Mouse (Mus musculus) gastrocnemius, adult 8-10 months (tissue): ENCODE data around the gene Spats2l. TPM values are rescaled to one million over a fixed set of nuclear protein-coding genes. Genes with fewer than 3 reads are reported as not detected.

Experiments used
- DNase-seq, 2 experiments: peaks; one replicate each; pipeline ENCODE4 v3.0.0; 2022; ENCODE audit warnings: low spot score in 2 of 2
- total RNA-seq, 4 experiments: library from RNA; stranded (reverse); gene quantifications; 2 replicates each; pipeline ENCODE4 v1.2.4; 2022

Spats2l gene
- total RNA-seq, 4 experiments from 2014 or later, result 1.6 to 2.3 (median 2.1) TPM

DNA sequence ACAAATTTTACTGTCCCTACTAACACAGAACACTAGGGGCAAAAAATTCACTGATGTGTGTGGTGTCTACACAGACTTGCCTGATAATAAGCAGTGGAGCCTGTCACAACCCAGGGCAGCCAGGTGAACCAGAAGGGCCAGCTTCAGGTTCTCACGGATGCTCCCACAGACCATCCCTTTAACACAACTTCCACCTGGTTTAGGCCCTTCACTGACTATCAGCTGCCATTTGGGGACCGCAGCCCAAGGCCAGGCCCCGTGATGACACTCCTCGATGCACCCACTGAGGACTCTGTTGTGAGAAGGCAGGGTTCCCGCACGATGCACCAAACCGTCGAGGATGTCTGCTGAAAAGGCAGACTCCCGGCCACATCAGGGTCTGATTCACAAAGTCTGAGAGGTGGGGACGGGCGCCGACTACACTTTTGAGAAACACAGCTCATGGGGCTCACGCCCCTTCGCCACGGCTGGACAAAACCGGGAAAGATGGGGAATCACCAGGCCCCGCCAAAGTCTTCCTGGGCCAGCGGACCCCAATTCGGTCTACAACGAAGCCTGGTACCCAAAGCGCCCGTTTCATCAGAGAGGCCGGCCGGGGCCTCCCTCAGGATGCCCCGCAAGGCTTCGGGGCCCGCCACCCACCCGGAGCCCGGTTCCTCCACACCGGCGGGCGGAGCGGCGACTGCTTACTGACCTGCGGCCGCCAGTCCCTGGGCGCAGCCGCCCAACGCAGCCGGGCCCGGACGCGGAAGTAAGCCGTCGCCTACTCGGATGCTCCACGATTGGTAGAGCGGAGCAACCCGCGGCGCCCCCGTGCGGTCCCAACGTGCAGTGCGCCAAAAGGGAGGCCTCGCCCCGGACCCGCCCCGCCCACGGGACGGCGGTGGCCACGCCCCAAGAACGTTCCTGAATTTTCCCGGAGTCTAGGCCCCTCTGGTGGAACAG is 195.6 kb downstream of the Spats2l start:
- DNase-seq, result peak; percentile 93

DNA sequence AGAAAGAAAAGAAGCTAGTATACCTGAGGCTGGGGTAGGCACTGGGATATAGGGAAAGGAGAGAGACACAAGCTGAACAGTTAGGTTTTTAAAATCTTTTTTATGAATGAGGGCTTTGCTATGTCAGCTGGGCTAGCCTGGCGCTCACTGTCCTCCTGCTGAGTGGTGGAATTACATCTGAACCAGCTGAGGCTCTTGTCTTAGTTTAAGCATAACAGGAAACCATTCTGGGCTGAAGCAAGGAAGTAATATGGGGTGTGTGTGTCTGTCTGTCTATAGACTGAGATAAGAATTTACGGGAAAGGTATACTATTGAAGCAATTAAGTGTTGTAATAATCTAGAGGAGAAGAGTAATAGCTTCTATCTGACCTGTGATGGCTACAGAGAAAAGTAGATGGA is 197.6 kb downstream of the Spats2l start:
- no peak for DNase-seq

DNA sequence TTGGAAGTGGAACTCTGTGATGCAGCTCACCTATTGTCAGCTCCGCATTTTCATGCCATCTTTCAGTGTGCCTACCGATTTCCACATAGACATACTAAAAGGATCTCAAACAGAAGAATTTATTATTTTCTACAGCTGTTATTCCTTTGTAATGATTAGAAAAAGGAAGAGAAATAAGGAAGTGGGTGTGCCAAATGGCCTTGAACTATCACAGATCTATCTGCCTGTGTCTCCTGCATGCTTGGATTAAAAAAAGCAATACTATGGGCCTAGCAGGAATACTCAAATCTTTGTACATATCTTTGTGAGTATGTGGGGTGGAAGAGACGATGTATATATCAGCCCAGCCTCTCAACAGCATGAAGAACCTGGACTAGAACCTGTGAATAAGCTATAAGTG is 202.9 kb downstream of the Spats2l start:
- no peak for DNase-seq

DNA sequence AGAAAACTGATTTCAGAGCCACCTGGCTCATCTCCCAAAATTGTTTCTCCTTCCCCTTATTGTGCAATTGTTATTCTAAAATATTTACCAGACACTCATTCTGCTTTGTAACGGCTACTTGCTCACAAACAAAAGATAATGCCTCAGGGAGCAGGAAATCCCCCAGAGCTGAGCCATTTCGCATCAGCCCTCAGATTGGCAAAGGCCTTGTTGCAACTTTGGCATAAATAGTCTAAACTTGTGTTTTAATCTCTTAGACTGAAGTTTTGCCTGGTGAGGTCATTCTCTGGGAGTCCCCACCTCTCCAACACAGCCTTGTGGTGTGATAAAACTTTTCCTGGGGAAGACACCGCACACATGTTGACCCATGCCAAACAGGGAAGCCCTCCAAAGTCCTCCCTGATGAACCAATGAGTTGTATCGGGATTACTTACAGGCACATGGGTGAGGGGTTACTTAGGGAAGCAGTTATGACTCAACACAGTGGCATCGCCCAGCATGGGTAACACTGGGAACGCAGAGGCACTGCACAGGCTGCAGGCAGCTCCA is 215.2 kb downstream of the Spats2l start:
- DNase-seq, result peak in 1 of 2 experiments; percentile 14

DNA sequence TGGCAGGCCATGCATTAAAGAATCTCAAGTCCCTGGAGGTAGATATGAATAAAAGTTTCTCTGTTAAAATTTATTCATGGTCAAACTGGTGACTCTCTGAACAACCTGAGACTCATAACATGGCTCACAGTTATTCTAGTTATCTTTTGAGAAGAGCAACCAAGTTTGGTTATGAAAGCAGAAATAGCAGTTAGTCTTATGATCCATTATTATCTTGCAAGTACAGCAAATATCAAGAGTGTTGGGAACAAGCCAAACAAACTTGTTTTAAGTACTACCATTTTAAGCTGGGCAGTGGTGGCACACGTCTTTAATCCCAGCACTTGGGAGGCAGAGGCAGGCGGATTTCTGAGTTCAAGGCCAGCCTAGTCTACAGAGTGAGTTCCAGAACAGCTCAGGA is 217.3 kb downstream of the Spats2l start:
- no peak for DNase-seq

DNA sequence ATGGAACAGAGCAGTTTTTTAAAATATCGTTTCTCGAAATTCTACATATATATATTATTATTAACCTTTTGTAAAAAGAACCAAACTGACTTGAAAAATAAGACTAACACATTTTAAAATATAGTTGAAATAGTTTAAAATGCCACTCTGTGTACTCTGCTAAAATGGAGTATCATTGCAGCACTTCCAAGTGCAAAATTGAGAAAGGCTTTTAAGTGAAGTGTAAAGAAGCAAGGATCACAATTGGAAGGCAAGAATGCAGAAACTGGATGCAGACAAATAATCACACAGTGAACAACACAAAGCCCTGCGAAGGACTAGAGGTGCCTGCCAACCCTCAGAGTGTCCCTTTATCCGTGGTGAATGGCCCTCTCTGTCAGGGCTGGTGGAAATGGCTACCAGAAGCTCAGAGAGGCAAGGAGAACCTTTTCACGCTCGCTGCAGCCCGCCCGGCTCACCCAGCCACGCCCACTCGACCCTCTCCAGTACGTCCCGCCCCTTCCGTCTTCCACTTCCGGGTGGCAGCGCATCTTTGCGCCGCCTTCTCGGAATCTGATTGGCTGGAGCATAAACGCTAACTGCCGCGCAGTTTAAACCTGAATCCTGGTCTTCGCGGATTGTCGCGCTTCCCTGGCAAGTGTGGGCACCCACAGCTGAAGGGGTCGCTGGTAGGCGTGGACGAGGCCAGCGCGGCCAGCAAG is 221.6 kb downstream of the Spats2l start, which contains the start of gene Sgo2a:
Gene Sgo2a (plus strand): TSS at position 540 of the 701 bp plus-strand sequence.
- DNase-seq, result peak; percentile 76 to 87

DNA sequence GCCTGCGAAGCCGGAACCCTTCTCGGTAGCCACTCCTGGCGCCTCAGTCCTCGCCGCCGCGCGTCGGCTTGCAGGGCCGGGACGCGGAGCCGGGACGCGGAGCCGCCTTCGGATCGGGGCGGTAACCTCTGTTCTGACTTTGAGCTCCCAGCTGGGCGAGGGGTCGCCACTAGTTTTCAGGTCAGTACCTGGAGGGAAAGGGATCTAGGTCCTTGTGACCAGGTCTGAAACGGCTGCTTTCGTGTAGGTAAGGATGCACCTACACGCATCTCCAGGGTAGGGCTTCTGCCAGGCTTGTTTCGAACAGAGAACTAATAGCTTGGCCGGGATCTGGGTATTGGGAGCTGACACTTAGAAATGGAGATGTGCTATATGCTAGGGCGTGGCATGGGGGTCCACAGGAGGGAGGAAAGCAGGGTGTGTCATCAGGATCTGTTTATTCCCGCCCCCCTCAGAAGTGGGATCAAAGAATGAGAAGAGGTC is 222.2 kb downstream of the Spats2l start:
- DNase-seq, result no peak

Other genes with a start within 250 kb of the Spats2l start
- under 1 TPM; 0.22 to 0.48 (median 0.30) TPM for gene Sgo2a, start 221.8 kb downstream of the Spats2l start, total RNA-seq
- gene Kctd18, start 244.8 kb downstream of the Spats2l start, total RNA-seq, result 1 to 10 TPM; 3.2 to 8.6 (median 6.6) TPM